Mouse (Mus musculus): ENCODE results near the gene Pax8. TPM values are rescaled to one million over a fixed set of nuclear protein-coding genes. Genes with fewer than 3 reads are reported as not detected.
A peak's percentile ranks its signal among the peaks of the same experiment; 100 is the strongest.

The Pax8 gene
- polyA plus RNA-seq, 1 experiment from 2014 or later = not detected

- H3K4me3 ChIP-seq (replicated peaks) = no peak overlapping the region
- no peaks in the 10 kb centered on the region for H3K27me3 ChIP-seq
- H3K9ac ChIP-seq (replicated peaks) = no peak overlapping the region
- 83% methylated on average over 2 of the region's 2 CpGs for WGBS
- no peaks in the 10 kb centered on the region for H3K36me3 ChIP-seq
- no peak overlapping the region for H3K27ac ChIP-seq
- H3K4me1 ChIP-seq (replicated peaks) = no peaks in the 10 kb centered on the region
- ATAC-seq (ENCODE audit: insufficient number of reproducible peaks, insufficient read depth, low FRiP score, low TSS enrichment, low read depth) = no peak
- no peaks in the 10 kb centered on the region for H3K9me3 ChIP-seq
- no peak overlapping the region for H3K4me2 ChIP-seq
Observed at GRCm38 (mm10) chr2:24434670-24435069, 40.7 kb downstream of the Pax8 start.

- no peak overlapping the region for H3K4me3 ChIP-seq (replicated peaks)
- H3K36me3 ChIP-seq = no peaks in the 10 kb centered on the region
- no peaks in the 10 kb centered on the region for H3K4me1 ChIP-seq (replicated peaks)
- ATAC-seq (ENCODE audit: insufficient number of reproducible peaks, insufficient read depth, low FRiP score, low TSS enrichment, low read depth) = no peak
- H3K9me3 ChIP-seq = no peaks in the 10 kb centered on the region
- H3K4me2 ChIP-seq = no peak overlapping the region
- no peaks in the 10 kb centered on the region for H3K27me3 ChIP-seq
- WGBS = 77% methylated on average over 4 of the region's 4 CpGs
- H3K27ac ChIP-seq = no peak overlapping the region
- H3K9ac ChIP-seq (replicated peaks) = no peak overlapping the region
Observed at GRCm38 (mm10) chr2:24429806-24430205, 45.6 kb downstream of the Pax8 start.

- Histone ChIP-seq H3K9ac (replicated peaks) (no peak overlapping the region), H3K4me1 (replicated peaks) (no peaks in the 10 kb centered on the region), H3K4me2 (no peak overlapping the region), H3K27ac (no peak overlapping the region), H3K9me3 (no peaks in the 10 kb centered on the region), H3K27me3 (no peaks in the 10 kb centered on the region), H3K4me3 (replicated peaks) (no peak overlapping the region), H3K36me3 (no peaks in the 10 kb centered on the region)
- 62% methylated on average over 12 of the region's 12 CpGs for WGBS
- no peak for ATAC-seq (ENCODE audit: insufficient number of reproducible peaks, insufficient read depth, low FRiP score, low TSS enrichment, low read depth)
Observed at GRCm38 (mm10) chr2:24427866-24428675, 47.3 kb downstream of the Pax8 start.

GRCm38 (mm10) chr2:24425630-24426029, 49.8 kb downstream of the Pax8 start:
- H3K9ac ChIP-seq (replicated peaks) = no peak overlapping the region
- no peaks in the 10 kb centered on the region for H3K4me1 ChIP-seq (replicated peaks)
- no peaks in the 10 kb centered on the region for H3K9me3 ChIP-seq
- H3K4me2 ChIP-seq = no peak overlapping the region
- ATAC-seq (ENCODE audit: insufficient number of reproducible peaks, insufficient read depth, low FRiP score, low TSS enrichment, low read depth) = no peak
- no peak overlapping the region for H3K27ac ChIP-seq
- no peak overlapping the region for H3K4me3 ChIP-seq (replicated peaks)
- H3K27me3 ChIP-seq = no peaks in the 10 kb centered on the region
- WGBS = 91% methylated on average over 2 of the region's 2 CpGs
- no peaks in the 10 kb centered on the region for H3K36me3 ChIP-seq

- 58% methylated on average over 3 of the region's 3 CpGs for WGBS
- H3K27ac ChIP-seq = no peak overlapping the region
- no peak overlapping the region for H3K4me2 ChIP-seq
- H3K9ac ChIP-seq (replicated peaks) = no peak overlapping the region
- no peak for ATAC-seq (ENCODE audit: insufficient number of reproducible peaks, insufficient read depth, low FRiP score, low TSS enrichment, low read depth)
- no peaks in the 10 kb centered on the region for H3K9me3 ChIP-seq
- H3K36me3 ChIP-seq = no peaks in the 10 kb centered on the region
- H3K4me1 ChIP-seq (replicated peaks) = no peaks in the 10 kb centered on the region
- H3K4me3 ChIP-seq (replicated peaks) = no peak overlapping the region
- H3K27me3 ChIP-seq = no peaks in the 10 kb centered on the region
Observed at GRCm38 (mm10) chr2:24422815-24423214, 52.6 kb downstream of the Pax8 start.

- no peak overlapping the region for H3K4me2 ChIP-seq
- H3K9ac ChIP-seq (replicated peaks) = no peak overlapping the region
- 90% methylated on average over 6 of the region's 6 CpGs for WGBS
- no peaks in the 10 kb centered on the region for H3K9me3 ChIP-seq
- H3K4me1 ChIP-seq (replicated peaks) = peaks cover 10% of the 10 kb centered on the region; the same call in 1 of the 2 replicates
- no peak overlapping the region for H3K4me3 ChIP-seq (replicated peaks)
- no peak overlapping the region for H3K27ac ChIP-seq
- no peaks in the 10 kb centered on the region for H3K27me3 ChIP-seq
- ATAC-seq (ENCODE audit: insufficient number of reproducible peaks, insufficient read depth, low FRiP score, low TSS enrichment, low read depth) = no peak
- no peaks in the 10 kb centered on the region for H3K36me3 ChIP-seq
Observed at GRCm38 (mm10) chr2:24421211-24421863, 54.1 kb downstream of the Pax8 start.

GRCm38 (mm10) chr2:24417564-24417963, 57.8 kb downstream of the Pax8 start:
- Histone ChIP-seq H3K27ac (no peak overlapping the region), H3K9me3 (no peaks in the 10 kb centered on the region), H3K4me1 (replicated peaks) (peaks cover 15% of the 10 kb centered on the region; the same call in 1 of the 2 replicates), H3K4me2 (no peak overlapping the region), H3K9ac (replicated peaks) (no peak overlapping the region), H3K4me3 (replicated peaks) (no peak overlapping the region), H3K36me3 (no peaks in the 10 kb centered on the region), H3K27me3 (no peaks in the 10 kb centered on the region)
- no peak for ATAC-seq (ENCODE audit: insufficient number of reproducible peaks, insufficient read depth, low FRiP score, low TSS enrichment, low read depth)
- WGBS = 80% methylated on average over 4 of the region's 4 CpGs

GRCm38 (mm10) chr2:24417106-24417505, 58.3 kb downstream of the Pax8 start:
- Histone ChIP-seq H3K36me3 (no peaks in the 10 kb centered on the region), H3K4me3 (replicated peaks) (no peak overlapping the region), H3K4me1 (replicated peaks) (peaks cover 15% of the 10 kb centered on the region; the same call in 1 of the 2 replicates), H3K27ac (no peak overlapping the region), H3K4me2 (no peak overlapping the region), H3K9ac (replicated peaks) (no peak overlapping the region), H3K27me3 (no peaks in the 10 kb centered on the region), H3K9me3 (no peaks in the 10 kb centered on the region)
- no peak for ATAC-seq (ENCODE audit: insufficient number of reproducible peaks, insufficient read depth, low FRiP score, low TSS enrichment, low read depth)
- 10% methylated on average over 2 of the region's 2 CpGs for WGBS

- H3K9ac ChIP-seq (replicated peaks) = no peak overlapping the region
- H3K27ac ChIP-seq = no peak overlapping the region
- 0 out of 2 replicates have a peak overlapping the region, but pooled peaks have one; percentile 11 for H3K4me2 ChIP-seq
- no peaks in the 10 kb centered on the region for H3K27me3 ChIP-seq
- no peaks in the 10 kb centered on the region for H3K9me3 ChIP-seq
- WGBS = 9% methylated on average over 9 of the region's 9 CpGs
- peaks cover 15% of the 10 kb centered on the region; the same call in 1 of the 2 replicates for H3K4me1 ChIP-seq (replicated peaks)
- no peak for ATAC-seq (ENCODE audit: insufficient number of reproducible peaks, insufficient read depth, low FRiP score, low TSS enrichment, low read depth)
- H3K4me3 ChIP-seq (replicated peaks) = no peak overlapping the region
- no peaks in the 10 kb centered on the region for H3K36me3 ChIP-seq
Observed at GRCm38 (mm10) chr2:24416668-24417067, 58.7 kb downstream of the Pax8 start.

GRCm38 (mm10) chr2:24413677-24414076, 61.7 kb downstream of the Pax8 start:
- H3K9ac ChIP-seq (replicated peaks) = no peak overlapping the region
- 76% methylated on average over 4 of the region's 4 CpGs for WGBS
- peaks cover 15% of the 10 kb centered on the region; the same call in 1 of the 2 replicates for H3K4me1 ChIP-seq (replicated peaks)
- H3K27me3 ChIP-seq = no peaks in the 10 kb centered on the region
- no peak overlapping the region for H3K27ac ChIP-seq
- H3K4me3 ChIP-seq (replicated peaks) = no peak overlapping the region
- H3K4me2 ChIP-seq = no peak overlapping the region
- H3K9me3 ChIP-seq = no peaks in the 10 kb centered on the region
- H3K36me3 ChIP-seq = no peaks in the 10 kb centered on the region
- ATAC-seq (ENCODE audit: insufficient number of reproducible peaks, insufficient read depth, low FRiP score, low TSS enrichment, low read depth) = no peak

- WGBS = 91% methylated on average over 3 of the region's 3 CpGs
- Histone ChIP-seq H3K4me1 (replicated peaks) (peaks cover 15% of the 10 kb centered on the region; the same call in 1 of the 2 replicates), H3K27me3 (no peaks in the 10 kb centered on the region), H3K9me3 (no peaks in the 10 kb centered on the region), H3K9ac (replicated peaks) (no peak overlapping the region), H3K4me2 (no peak overlapping the region), H3K27ac (no peak overlapping the region), H3K4me3 (replicated peaks) (no peak overlapping the region), H3K36me3 (no peaks in the 10 kb centered on the region)
- ATAC-seq (ENCODE audit: insufficient number of reproducible peaks, insufficient read depth, low FRiP score, low TSS enrichment, low read depth) = no peak
Observed at GRCm38 (mm10) chr2:24413172-24413571, 62.2 kb downstream of the Pax8 start.
